Mouse (Mus musculus) liver, embryonic 15.5 days (tissue): Measurements from ENCODE around the gene Maml3. TPM values are rescaled to one million over a fixed set of nuclear protein-coding genes. Genes with fewer than 3 reads are reported as not detected.
A peak's percentile ranks its signal among the peaks of the same experiment; 100 is the strongest.

Source experiments
- ATAC-seq: fragments of 200-750 bp; cut with Nextera tagmentation; 2 replicates; pipeline ENCODE4 v1.8.0; 2017; ENCODE audit warnings: moderate number of reproducible peaks, mild to moderate bottlenecking, moderate library complexity; ENCODE audit not compliant: insufficient read depth
- H3K27ac ChIP-seq: fragments of 300-500 bp; sonication (generic); replicated peaks from 2 replicates; pipeline ENCODE4 v1.5.1; 2015; ENCODE audit warnings: mild to moderate bottlenecking, inconsistent platforms
- H3K27me3 ChIP-seq: fragments of 300-500 bp; sonication (generic); 2 replicates; pipeline ENCODE4 v1.6.1; 2015; ENCODE audit warnings: mild to moderate bottlenecking, inconsistent platforms
- H3K36me3 ChIP-seq: fragments of 300-500 bp; sonication (generic); replicated peaks from 2 replicates; pipeline ENCODE4 v1.6.1; 2015; ENCODE audit warnings: moderate library complexity, mild to moderate bottlenecking, inconsistent platforms
- H3K4me1 ChIP-seq: fragments of 300-500 bp; sonication (generic); replicated peaks from 2 replicates; pipeline ENCODE4 v1.6.1; 2015; ENCODE audit warnings: inconsistent platforms
- H3K4me2 ChIP-seq: fragments of 300-500 bp; sonication (generic); 2 replicates; pipeline ENCODE4 v1.6.1; 2015; ENCODE audit warnings: moderate library complexity, mild to moderate bottlenecking, inconsistent platforms
- H3K4me3 ChIP-seq: fragments of 300-500 bp; sonication (generic); replicated peaks from 2 replicates; pipeline ENCODE4 v1.5.1; 2015; ENCODE audit warnings: mild to moderate bottlenecking, inconsistent platforms
- H3K9ac ChIP-seq: fragments of 300-500 bp; sonication (generic); 2 replicates; pipeline ENCODE4 v1.6.1; 2015; ENCODE audit warnings: moderate library complexity, mild to moderate bottlenecking, inconsistent platforms
- H3K9me3 ChIP-seq: fragments of 300-500 bp; sonication (generic); replicated peaks from 2 replicates; pipeline ENCODE4 v1.6.1; 2016; ENCODE audit warnings: inconsistent platforms
- WGBS: fragments of 180-500 bp; shearing (Covaris S2); methylation state at CpG from one replicate; pipeline ENCODE4 v1.1.7; 2015; ENCODE audit warnings: mixed read lengths; ENCODE audit not compliant: insufficient replicate concordance; 5-methylcytosine and 5-hydroxymethylcytosine counted together
- polyA plus RNA-seq: library from polyadenylated mRNA; unstranded; fragments of >200 nt; fragmentation: Nextera tagmentation; extraction: Ambion mirVana; gene quantifications from 2 replicates; pipeline ENCODE4 v1.2.1, GENCODE M21; 2015

Maml3 gene
- polyA plus RNA-seq = 0.73 and 0.96 TPM in 2 replicates

GRCm38 (mm10) chr3:52104636-52105151 lies at the start of gene Maml3:
Gene Maml3, minus strand, starts transcription at chr3:52105076.
- H3K9me3 ChIP-seq = no peaks in the 10 kb centered on the region
- H3K27me3 ChIP-seq = 0 out of 2 replicates have a peak, but pooled peaks cover 11% of the 10 kb centered on the region
- peak within 1 kb of the TSS; percentile 90 for H3K27ac ChIP-seq
- peak within 1 kb of the TSS; percentile 94 for H3K4me2 ChIP-seq
- WGBS = under 1% methylated on average over 48 of the region's 49 CpGs
- H3K4me3 ChIP-seq = peak within 1 kb of the TSS; percentile 68
- H3K4me1 ChIP-seq = peaks cover 37% of the 10 kb centered on the region
- peak within 1 kb of the TSS; percentile 61 for H3K9ac ChIP-seq
- no peaks in the 10 kb centered on the region for H3K36me3 ChIP-seq
- ATAC-seq = peak; percentile 45

- 37% methylated on average over 3 of the region's 3 CpGs for WGBS
- H3K4me3 ChIP-seq = no peak overlapping the region
- H3K9me3 ChIP-seq = no peaks in the 10 kb centered on the region
- no peak for ATAC-seq
- no peak overlapping the region for H3K4me2 ChIP-seq
- no peaks in the 10 kb centered on the region for H3K4me1 ChIP-seq
- no peaks in the 10 kb centered on the region for H3K27me3 ChIP-seq
- no peak overlapping the region for H3K9ac ChIP-seq
- H3K27ac ChIP-seq = no peak overlapping the region
- no peaks in the 10 kb centered on the region for H3K36me3 ChIP-seq
Observed at GRCm38 (mm10) chr3:52151155-52151554, 46.3 kb upstream of the Maml3 start.

- Histone ChIP-seq H3K4me3 (no peak overlapping the region), H3K36me3 (no peaks in the 10 kb centered on the region), H3K9ac (no peak overlapping the region), H3K27ac (no peak overlapping the region), H3K9me3 (no peaks in the 10 kb centered on the region), H3K27me3 (no peaks in the 10 kb centered on the region), H3K4me1 (no peaks in the 10 kb centered on the region), H3K4me2 (no peak overlapping the region)
- ATAC-seq = no peak
- WGBS = 49% methylated on average over 4 of the region's 4 CpGs
Observed at GRCm38 (mm10) chr3:52148301-52148700, 43.4 kb upstream of the Maml3 start.

- Histone ChIP-seq H3K36me3 (no peaks in the 10 kb centered on the region), H3K9ac (no peak overlapping the region), H3K9me3 (no peaks in the 10 kb centered on the region), H3K4me1 (no peaks in the 10 kb centered on the region), H3K4me2 (no peak overlapping the region), H3K4me3 (no peak overlapping the region), H3K27ac (no peak overlapping the region), H3K27me3 (no peaks in the 10 kb centered on the region)
- 71% methylated on average over 12 of the region's 12 CpGs for WGBS
- ATAC-seq = no peak
Observed at GRCm38 (mm10) chr3:52144776-52145460, 40.0 kb upstream of the Maml3 start.

- no peaks in the 10 kb centered on the region for H3K36me3 ChIP-seq
- no peak overlapping the region for H3K4me2 ChIP-seq
- H3K27me3 ChIP-seq = no peaks in the 10 kb centered on the region
- no peak overlapping the region for H3K4me3 ChIP-seq
- no peaks in the 10 kb centered on the region for H3K4me1 ChIP-seq
- 68% methylated on average over 7 of the region's 7 CpGs for WGBS
- no peaks in the 10 kb centered on the region for H3K9me3 ChIP-seq
- ATAC-seq = no peak
- no peak overlapping the region for H3K27ac ChIP-seq
- H3K9ac ChIP-seq = no peak overlapping the region
Observed at GRCm38 (mm10) chr3:52143017-52143416, 38.1 kb upstream of the Maml3 start.

GRCm38 (mm10) chr3:52140162-52140561 lies 35.3 kb upstream of the Maml3 start:
- Histone ChIP-seq H3K4me2 (no peak overlapping the region), H3K9me3 (no peaks in the 10 kb centered on the region), H3K36me3 (no peaks in the 10 kb centered on the region), H3K4me3 (no peak overlapping the region), H3K4me1 (no peaks in the 10 kb centered on the region), H3K27ac (no peak overlapping the region), H3K27me3 (no peaks in the 10 kb centered on the region), H3K9ac (no peak overlapping the region)
- 66% methylated on average over 16 of the region's 16 CpGs for WGBS
- ATAC-seq = no peak

GRCm38 (mm10) chr3:52125421-52125820 lies 20.5 kb upstream of the Maml3 start:
- H3K36me3 ChIP-seq = no peaks in the 10 kb centered on the region

GRCm38 (mm10) chr3:52120858-52121257 lies 16.0 kb upstream of the Maml3 start:
- no peak for ATAC-seq
- H3K4me3 ChIP-seq = no peak overlapping the region
- WGBS = 53% methylated on average over 4 of the region's 4 CpGs

More at GRCm38 (mm10) chr3:52125421-52125820, 20.5 kb upstream of the Maml3 start:
- no peak overlapping the region for H3K4me2 ChIP-seq
- no peak overlapping the region for H3K27ac ChIP-seq
- H3K9me3 ChIP-seq = no peaks in the 10 kb centered on the region
- 79% methylated on average over 3 of the region's 3 CpGs for WGBS
- no peak for ATAC-seq
- no peak overlapping the region for H3K4me3 ChIP-seq
- no peak overlapping the region for H3K9ac ChIP-seq
- H3K4me1 ChIP-seq = no peaks in the 10 kb centered on the region
- no peaks in the 10 kb centered on the region for H3K27me3 ChIP-seq

GRCm38 (mm10) chr3:52119216-52119615 lies 14.3 kb upstream of the Maml3 start:
- H3K4me2 ChIP-seq = no peak overlapping the region
- no peak overlapping the region for H3K4me3 ChIP-seq
- no peaks in the 10 kb centered on the region for H3K27me3 ChIP-seq
- no peaks in the 10 kb centered on the region for H3K9me3 ChIP-seq
- no peaks in the 10 kb centered on the region for H3K4me1 ChIP-seq
- H3K36me3 ChIP-seq = no peaks in the 10 kb centered on the region
- no peak overlapping the region for H3K9ac ChIP-seq
- no peak overlapping the region for H3K27ac ChIP-seq
- no peak for ATAC-seq
- 66% methylated on average over 7 of the region's 7 CpGs for WGBS

More at GRCm38 (mm10) chr3:52120858-52121257, 16.0 kb upstream of the Maml3 start:
- H3K27ac ChIP-seq = no peak overlapping the region
- no peaks in the 10 kb centered on the region for H3K4me1 ChIP-seq
- no peak overlapping the region for H3K9ac ChIP-seq
- no peaks in the 10 kb centered on the region for H3K27me3 ChIP-seq
- no peak overlapping the region for H3K4me2 ChIP-seq
- H3K9me3 ChIP-seq = no peaks in the 10 kb centered on the region
- no peaks in the 10 kb centered on the region for H3K36me3 ChIP-seq

GRCm38 (mm10) chr3:52115421-52115820 lies 10.5 kb upstream of the Maml3 start:
- Histone ChIP-seq H3K27me3 (no peaks in the 10 kb centered on the region), H3K4me2 (no peak overlapping the region), H3K9me3 (no peaks in the 10 kb centered on the region), H3K36me3 (no peaks in the 10 kb centered on the region), H3K4me3 (no peak overlapping the region), H3K9ac (no peak overlapping the region), H3K4me1 (no peaks in the 10 kb centered on the region), H3K27ac (no peak overlapping the region)
- no peak for ATAC-seq
- 78% methylated on average over 9 of the region's 9 CpGs for WGBS

GRCm38 (mm10) chr3:52108027-52108426 lies 3.2 kb upstream of the Maml3 start:
- Histone ChIP-seq H3K36me3 (no peaks in the 10 kb centered on the region), H3K27ac (no peak overlapping the region), H3K27me3 (0 out of 2 replicates have a peak, but pooled peaks cover 10% of the 10 kb centered on the region), H3K9ac (no peak overlapping the region), H3K9me3 (no peaks in the 10 kb centered on the region), H3K4me1 (peaks cover 16% of the 10 kb centered on the region), H3K4me2 (no peak overlapping the region), H3K4me3 (no peak overlapping the region)
- ATAC-seq = no peak
